Mouse (Mus musculus): ENCODE measurements around the gene Ptprm. TPM values are rescaled to one million over a fixed set of nuclear protein-coding genes. Genes with fewer than 3 reads are reported as not detected.

Ptprm gene
- polyA plus RNA-seq, 1 experiment: 34.2 TPM

DNA sequence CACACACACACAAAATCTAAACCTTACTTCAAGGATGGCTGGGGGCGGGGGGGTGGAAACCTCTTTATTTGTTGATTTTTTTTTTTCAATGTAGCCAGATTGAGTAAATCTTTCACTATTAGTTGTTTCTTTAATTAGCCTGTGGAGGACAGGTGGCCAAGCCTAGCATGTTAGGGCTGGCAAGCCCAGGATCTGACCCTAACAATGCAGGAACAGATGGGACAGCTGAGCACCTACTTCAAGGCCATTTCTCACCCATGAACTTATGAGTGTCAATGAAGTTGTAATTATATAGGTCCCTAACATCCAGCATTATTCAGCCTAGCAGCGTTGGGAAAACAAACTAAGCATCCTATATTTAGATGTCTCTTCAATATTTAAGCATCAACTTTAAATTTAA lies 248.1 kb downstream of the Ptprm start:
- no peak for TF ChIP-seq POLR2A (IDR thresholded peaks at IDR 0.05; ENCODE audit: borderline replicate concordance, insufficient read depth, low read length)
- no peak for TF ChIP-seq CTCF (IDR thresholded peaks at IDR 0.05; ENCODE audit: borderline replicate concordance, insufficient read depth, low read depth, low read length)
- H3K27me3 ChIP-seq (ENCODE audit: control insufficient read depth, insufficient read depth, low read length): no peaks in the 10 kb centered on the region

DNA sequence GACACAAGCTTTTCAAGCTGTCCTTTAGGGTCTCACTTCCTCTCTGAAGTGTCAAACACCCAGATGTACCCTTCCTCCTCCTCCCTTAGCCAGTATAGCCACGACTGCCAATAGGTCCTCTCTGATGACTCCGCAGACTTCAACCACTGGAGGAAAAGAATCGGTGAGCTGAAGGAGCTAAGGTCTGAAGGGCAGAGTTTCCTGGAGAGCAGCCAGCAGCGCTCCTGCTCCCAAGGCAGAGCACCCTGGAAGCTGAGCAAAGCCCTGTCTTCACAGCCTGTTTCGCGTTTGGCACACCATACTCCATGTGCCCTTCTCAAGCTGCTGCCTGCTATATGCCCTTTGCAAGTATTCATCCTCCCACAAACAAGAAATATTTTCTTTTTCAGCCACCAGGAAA lies 252.2 kb downstream of the Ptprm start:
- no peak for DNase-seq
- Histone ChIP-seq H3K27ac (ENCODE audit: insufficient read depth, low read length) (no peak overlapping the region), H3K4me3 (replicated peaks; ENCODE audit: insufficient read depth, low read depth, low read length) (no peak overlapping the region), H3K4me1 (ENCODE audit: control insufficient read depth, insufficient read depth, low read length) (no peaks in the 10 kb centered on the region), H3K27me3 (ENCODE audit: control insufficient read depth, insufficient read depth, low read length) (no peaks in the 10 kb centered on the region)
- no peak for TF ChIP-seq CTCF (IDR thresholded peaks at IDR 0.05; ENCODE audit: borderline replicate concordance, insufficient read depth, low read depth, low read length)
- no peak for TF ChIP-seq POLR2A (IDR thresholded peaks at IDR 0.05; ENCODE audit: borderline replicate concordance, insufficient read depth, low read length)
- 47% methylated on average over 6 of the region's 6 CpGs for WGBS

More for the DNA sequence above, 248.1 kb downstream of the Ptprm start:
- WGBS: 91% methylated on average over 2 of the region's 2 CpGs
- DNase-seq: no peak
- Histone ChIP-seq H3K4me3 (replicated peaks; ENCODE audit: insufficient read depth, low read depth, low read length) (no peak overlapping the region), H3K27ac (ENCODE audit: insufficient read depth, low read length) (no peak overlapping the region), H3K4me1 (ENCODE audit: control insufficient read depth, insufficient read depth, low read length) (no peaks in the 10 kb centered on the region)

DNA sequence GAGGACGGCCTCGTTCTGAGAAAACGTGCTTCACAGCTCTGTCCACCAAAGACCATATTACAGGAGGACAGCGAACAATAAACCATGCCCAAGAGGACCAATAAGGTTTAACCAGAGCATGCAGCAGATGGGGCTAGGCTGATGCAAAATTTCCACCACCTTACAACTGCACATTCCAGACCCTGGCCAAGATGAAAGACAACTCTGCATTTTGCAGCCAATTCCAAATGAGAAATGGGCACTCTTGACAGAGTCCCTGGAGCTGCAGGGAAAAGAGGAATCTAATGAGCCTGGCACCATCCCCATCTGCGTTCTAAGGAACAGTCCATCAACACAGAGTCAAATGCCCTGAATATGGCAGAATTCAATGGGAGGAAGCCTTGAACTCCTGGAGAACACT lies 263.3 kb downstream of the Ptprm start:
- Histone ChIP-seq H3K27me3 (ENCODE audit: control insufficient read depth, insufficient read depth, low read length) (no peaks in the 10 kb centered on the region), H3K27ac (ENCODE audit: insufficient read depth, low read length) (no peak overlapping the region), H3K4me1 (ENCODE audit: control insufficient read depth, insufficient read depth, low read length) (no peaks in the 10 kb centered on the region), H3K4me3 (replicated peaks; ENCODE audit: insufficient read depth, low read depth, low read length) (no peak overlapping the region)
- DNase-seq: no peak
- TF ChIP-seq CTCF (IDR thresholded peaks at IDR 0.05; ENCODE audit: borderline replicate concordance, insufficient read depth, low read depth, low read length): no peak
- TF ChIP-seq POLR2A (IDR thresholded peaks at IDR 0.05; ENCODE audit: borderline replicate concordance, insufficient read depth, low read length): no peak
- WGBS: 37% methylated on average over 5 of the region's 5 CpGs

DNA sequence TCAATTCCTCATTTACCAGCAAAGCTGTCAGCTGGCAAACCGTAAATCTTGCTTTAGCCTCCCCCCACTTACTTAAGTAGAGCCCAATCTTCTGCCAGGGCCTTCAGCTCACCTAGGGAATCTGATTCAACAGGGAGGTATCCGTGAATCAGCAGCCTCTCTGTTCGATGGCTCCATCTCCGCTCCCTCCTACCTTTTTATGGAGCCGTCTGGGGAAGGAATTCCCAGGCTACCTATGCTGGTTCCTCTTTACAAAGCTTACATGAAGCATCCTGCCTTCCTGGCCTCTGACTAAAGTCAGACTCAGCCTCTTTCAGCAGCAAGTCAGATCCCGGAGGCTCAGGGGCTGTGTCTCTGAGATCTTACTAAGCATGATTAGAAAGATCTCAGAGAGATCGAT lies 264.1 kb downstream of the Ptprm start:
- H3K4me3 ChIP-seq (replicated peaks; ENCODE audit: insufficient read depth, low read depth, low read length): no peak overlapping the region
- no peak for DNase-seq
- WGBS: 81% methylated on average over 7 of the region's 7 CpGs

DNA sequence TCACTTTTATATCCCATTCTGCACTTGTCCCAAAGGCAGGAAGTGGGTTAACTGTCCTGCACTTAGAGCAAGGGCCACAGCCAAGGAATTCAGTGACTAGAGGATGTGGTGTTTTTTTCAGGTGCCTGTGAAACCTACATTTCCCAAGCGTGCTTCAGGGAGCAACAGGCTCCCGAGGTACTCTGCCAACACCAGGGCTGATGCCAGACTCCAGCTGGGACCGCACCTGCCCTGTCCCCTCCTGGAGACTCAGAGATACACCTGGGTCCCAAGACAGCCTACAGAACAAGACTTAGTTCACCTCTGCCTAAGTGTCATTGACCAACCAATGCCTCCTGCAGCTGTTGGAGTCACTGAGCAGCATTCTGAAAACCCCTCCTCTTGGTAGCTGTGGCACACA lies 264.6 kb downstream of the Ptprm start:
- Histone ChIP-seq H3K4me3 (replicated peaks; ENCODE audit: insufficient read depth, low read depth, low read length) (no peak overlapping the region), H3K4me1 (ENCODE audit: control insufficient read depth, insufficient read depth, low read length) (peaks cover 4% of the 10 kb centered on the region; the same call in 1 of the 2 replicates), H3K27ac (ENCODE audit: insufficient read depth, low read length) (no peak overlapping the region), H3K27me3 (ENCODE audit: control insufficient read depth, insufficient read depth, low read length) (no peaks in the 10 kb centered on the region)
- WGBS: 27% methylated on average over 3 of the region's 3 CpGs
- TF ChIP-seq CTCF (IDR thresholded peaks at IDR 0.05; ENCODE audit: borderline replicate concordance, insufficient read depth, low read depth, low read length) (no peak), POLR2A (IDR thresholded peaks at IDR 0.05; ENCODE audit: borderline replicate concordance, insufficient read depth, low read length) (no peak)
- DNase-seq: peak; percentile 13 to 22

More for the DNA sequence above, 264.1 kb downstream of the Ptprm start:
- TF ChIP-seq POLR2A (IDR thresholded peaks at IDR 0.05; ENCODE audit: borderline replicate concordance, insufficient read depth, low read length) (no peak), CTCF (IDR thresholded peaks at IDR 0.05; ENCODE audit: borderline replicate concordance, insufficient read depth, low read depth, low read length) (no peak)
- Histone ChIP-seq H3K27ac (ENCODE audit: insufficient read depth, low read length) (no peak overlapping the region), H3K27me3 (ENCODE audit: control insufficient read depth, insufficient read depth, low read length) (no peaks in the 10 kb centered on the region), H3K4me1 (ENCODE audit: control insufficient read depth, insufficient read depth, low read length) (peaks cover under 1% of the 10 kb centered on the region; the same call in 1 of the 2 replicates)

DNA sequence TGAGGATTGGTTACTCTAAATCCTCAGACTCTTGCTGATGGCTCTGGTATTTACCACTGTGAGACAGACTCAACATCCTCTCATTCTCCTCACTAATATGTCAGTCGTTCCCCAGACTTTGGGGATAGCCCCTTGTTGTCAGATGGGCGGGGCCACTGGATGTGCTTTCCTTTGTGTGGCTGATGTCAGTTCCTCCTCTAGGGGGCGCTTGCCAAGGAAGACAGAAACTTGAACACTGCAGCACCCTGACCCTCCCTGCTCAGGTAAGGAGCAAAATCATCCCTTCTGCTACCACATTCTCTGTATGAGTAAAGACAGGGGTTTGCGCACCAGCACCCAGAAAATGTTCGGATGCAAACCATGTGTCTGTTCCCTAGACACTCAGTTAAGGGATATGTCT lies 266.7 kb downstream of the Ptprm start:
- Histone ChIP-seq H3K27me3 (ENCODE audit: control insufficient read depth, insufficient read depth, low read length) (no peaks in the 10 kb centered on the region), H3K27ac (ENCODE audit: insufficient read depth, low read length) (no peak overlapping the region), H3K4me3 (replicated peaks; ENCODE audit: insufficient read depth, low read depth, low read length) (no peak overlapping the region), H3K4me1 (ENCODE audit: control insufficient read depth, insufficient read depth, low read length) (peaks cover 4% of the 10 kb centered on the region; the same call in 1 of the 2 replicates)
- DNase-seq: no peak
- WGBS: 73% methylated on average over 5 of the region's 5 CpGs
- TF ChIP-seq CTCF (IDR thresholded peaks at IDR 0.05; ENCODE audit: borderline replicate concordance, insufficient read depth, low read depth, low read length): no peak
- no peak for TF ChIP-seq POLR2A (IDR thresholded peaks at IDR 0.05; ENCODE audit: borderline replicate concordance, insufficient read depth, low read length)

DNA sequence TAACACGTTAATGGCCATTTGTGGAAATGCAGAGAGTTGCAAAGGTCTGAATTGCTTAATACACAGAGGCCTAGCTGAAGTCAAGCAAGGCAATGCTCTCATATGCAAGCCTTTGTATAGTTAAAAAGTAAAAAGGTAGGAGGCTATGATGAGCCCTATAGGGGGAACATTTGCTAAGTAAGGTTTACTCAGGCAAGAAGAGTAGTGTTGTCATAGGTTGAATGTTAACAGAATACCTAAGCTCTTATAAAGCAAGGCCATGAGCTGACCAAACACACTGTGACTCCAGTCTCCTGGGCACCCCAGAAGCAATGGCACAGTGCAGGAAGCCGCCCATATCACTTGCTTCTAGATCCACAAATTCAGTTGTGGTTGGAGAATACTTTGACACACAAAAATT lies 267.4 kb downstream of the Ptprm start:
- H3K4me3 ChIP-seq (replicated peaks; ENCODE audit: insufficient read depth, low read depth, low read length): no peak overlapping the region
- H3K4me1 ChIP-seq (ENCODE audit: control insufficient read depth, insufficient read depth, low read length): peaks cover 4% of the 10 kb centered on the region; the same call in 1 of the 2 replicates
- no peaks in the 10 kb centered on the region for H3K27me3 ChIP-seq (ENCODE audit: control insufficient read depth, insufficient read depth, low read length)
- no peak for TF ChIP-seq CTCF (IDR thresholded peaks at IDR 0.05; ENCODE audit: borderline replicate concordance, insufficient read depth, low read depth, low read length)
- TF ChIP-seq POLR2A (IDR thresholded peaks at IDR 0.05; ENCODE audit: borderline replicate concordance, insufficient read depth, low read length): no peak
- 98% methylated on average over 2 of the region's 2 CpGs for WGBS
- H3K27ac ChIP-seq (ENCODE audit: insufficient read depth, low read length): no peak overlapping the region
- no peak for DNase-seq

DNA sequence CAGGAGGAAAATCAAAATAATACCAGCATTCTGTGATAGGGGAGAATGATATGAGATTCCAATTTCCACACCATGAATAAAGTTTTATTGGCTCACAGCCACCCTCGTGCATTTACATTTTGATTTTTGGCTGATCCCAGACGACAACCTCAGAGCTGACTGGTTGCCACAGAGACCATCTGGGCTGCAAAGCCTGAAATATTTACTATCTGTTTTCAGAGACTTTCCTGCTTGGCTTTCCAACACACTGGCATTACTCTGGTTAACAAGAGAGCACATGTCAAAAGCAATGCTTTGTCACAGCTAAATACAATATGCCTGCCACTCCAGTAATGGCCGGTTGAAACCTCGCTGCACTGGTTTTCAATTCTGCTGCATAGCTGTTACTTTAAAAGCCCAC lies 269.8 kb downstream of the Ptprm start:
- no peak for TF ChIP-seq POLR2A (IDR thresholded peaks at IDR 0.05; ENCODE audit: borderline replicate concordance, insufficient read depth, low read length)
- H3K27ac ChIP-seq (ENCODE audit: insufficient read depth, low read length): no peak overlapping the region
- H3K4me3 ChIP-seq (replicated peaks; ENCODE audit: insufficient read depth, low read depth, low read length): no peak overlapping the region
- no peak for DNase-seq
- WGBS: 14% methylated on average over 4 of the region's 4 CpGs
- H3K27me3 ChIP-seq (ENCODE audit: control insufficient read depth, insufficient read depth, low read length): no peaks in the 10 kb centered on the region
- H3K4me1 ChIP-seq (ENCODE audit: control insufficient read depth, insufficient read depth, low read length): peaks cover 4% of the 10 kb centered on the region; the same call in 1 of the 2 replicates

Data from cerebellum, adult 2 months (tissue).